ENCODE assay signal across 7 mouse cellular contexts in genomic region chr10:13429766-13430165, GRCm38 (mm10). TPM values are rescaled to one million over a fixed set of nuclear protein-coding genes. Genes with fewer than 3 reads are reported as not detected.
DNase-seq lines count a peak whose midpoint lies in the region; ATAC-seq and TF ChIP-seq lines count a peak whose summit lies in the region.

No protein-coding gene starts in this region.

- WGBS in heart, embryonic 10.5 days = 11% methylated on average over 5 of the region's 5 CpGs
- WGBS in lung, embryonic 15.5 days = 14% methylated on average over 5 of the region's 5 CpGs

- no peaks in the 10 kb centered on the region for H3K27me3 ChIP-seq in CH12.LX (replicated peaks)
- no peaks in the 10 kb centered on the region for H3K27me3 ChIP-seq in heart, embryonic 10.5 days (ENCODE audit: insufficient read depth, poor library complexity, severe bottlenecking)
- no peaks in the 10 kb centered on the region for H3K27me3 ChIP-seq in lung, embryonic 15.5 days

- no peaks in the 10 kb centered on the region for H3K36me3 ChIP-seq in CH12.LX (replicated peaks in 1 of 2; ENCODE audit: control insufficient read depth in 1 of 2, insufficient read depth in 1 of 2, low read length in 1 of 2)
- no peaks in the 10 kb centered on the region for H3K36me3 ChIP-seq in heart, embryonic 10.5 days
- no peaks in the 10 kb centered on the region for H3K36me3 ChIP-seq in lung, embryonic 15.5 days

- no peak for TF ChIP-seq EP300 in CH12.LX (IDR thresholded peaks at IDR 0.05; ENCODE audit: low read length)

- H3K27ac ChIP-seq in CH12.LX (ENCODE audit: insufficient read depth, low read depth) = no peak overlapping the region
- H3K27ac ChIP-seq in heart, embryonic 10.5 days = peak overlapping the region; percentile 47
- H3K27ac ChIP-seq in lung, embryonic 15.5 days = no peak overlapping the region

- no peaks in the 10 kb centered on the region for H3K9me3 ChIP-seq in CH12.LX (replicated peaks; ENCODE audit: low read length)
- no peaks in the 10 kb centered on the region for H3K9me3 ChIP-seq in heart, embryonic 10.5 days
- H3K9me3 ChIP-seq in lung, embryonic 15.5 days = no peaks in the 10 kb centered on the region

- peak; percentile 96 for TF ChIP-seq RAD21 in CH12.LX (IDR thresholded peaks at IDR 0.05; ENCODE audit: low read depth, low read length)

- dilution Hi-C loops in CH12.LX (cut with MboI; ENCODE audit: extremely low pct_ligation_motif_present, extremely low pct_unique_long_range_greater_than_20kb, low sequenced_read_pairs) = no loop called here

- in situ Hi-C loops in CH12.LX (cut with MboI; ENCODE audit: low pct_ligation_motif_present, low pct_unique_long_range_greater_than_20kb, low sequenced_read_pairs) = loop anchor here (5.0 kb wide), 1 partner anchor 337 kb away; no protein-coding TSS in a partner anchor

- H3K4me1 ChIP-seq in CH12.LX (ENCODE audit: control insufficient read depth in 1 of 2, insufficient read depth in 2 of 2) = no peaks in the 10 kb centered on the region
- peaks cover 20% of the 10 kb centered on the region; the same call in 1 of the 2 replicates for H3K4me1 ChIP-seq in heart, embryonic 10.5 days
- H3K4me1 ChIP-seq in lung, embryonic 15.5 days = peaks cover 7% of the 10 kb centered on the region; the same call in 1 of the 2 replicates

- TF ChIP-seq POLR2A in CH12.LX (IDR thresholded peaks at IDR 0.05; ENCODE audit: low read depth, low read length) = no peak

- ATAC-seq in lung, embryonic 15.5 days (ENCODE audit: borderline replicate concordance, extremely low read depth, low FRiP score, low TSS enrichment) = peak; percentile 58; the same call in 1 of the 2 replicates

- DNase-seq in CH12.LX (ENCODE audit: extremely low read depth) = peak; percentile 65
- DNase-seq in ZHBTc4 (ENCODE audit: low read depth, low spot score) = peak; percentile 47
- peak; percentile 75 for DNase-seq in embryo, embryonic 10 days (ENCODE audit: low spot score)
- no peak for DNase-seq in heart, embryonic 10.5 days (ENCODE audit: low spot score)
- peak; percentile 61 to 77 for DNase-seq in kidney, postnatal 36 days
- peak; percentile 44 for DNase-seq in retina, adult 2 months (ENCODE audit: low read depth, low spot score)

- H3K9ac ChIP-seq in CH12.LX (ENCODE audit: insufficient read depth, low read depth) = no peak overlapping the region
- H3K9ac ChIP-seq in lung, embryonic 15.5 days = no peak overlapping the region

- H3K79me2 ChIP-seq in CH12.LX (replicated peaks; ENCODE audit: control insufficient read depth, extremely low read depth, insufficient read depth, poor library complexity, severe bottlenecking) = no peaks in the 10 kb centered on the region

- TF ChIP-seq CTCF in CH12.LX (conservative IDR thresholded peaks at IDR 0.05 in 1 of 2, IDR thresholded peaks at IDR 0.05 in 1 of 2; ENCODE audit: low read depth in 2 of 2, low read length in 2 of 2) = peak; percentile 54 to 93

- H3K4me2 ChIP-seq in CH12.LX (ENCODE audit: insufficient read depth, low read depth, poor library complexity, severe bottlenecking) = no peak overlapping the region
- H3K4me2 ChIP-seq in lung, embryonic 15.5 days = no peak overlapping the region

- no peak overlapping the region for H3K4me3 ChIP-seq in CH12.LX (replicated peaks in 1 of 3; ENCODE audit: low read depth in 2 of 3, low read length in 2 of 3, poor library complexity in 1 of 3)
- no peak overlapping the region for H3K4me3 ChIP-seq in heart, embryonic 10.5 days
- H3K4me3 ChIP-seq in lung, embryonic 15.5 days = no peak overlapping the region

TF ChIP-seq in CH12.LX, 34 proteins besides CTCF, POLR2A, EP300 and RAD21:
- TF ChIP-seq BHLHE40 (IDR thresholded peaks at IDR 0.05; ENCODE audit: low read depth, low read length) (no peak), CHD2 (IDR thresholded peaks at IDR 0.05; ENCODE audit: low read length) (peak; percentile 64; the same call in 1 of the 2 replicates), POLR2AphosphoS2 (IDR thresholded peaks at IDR 0.05; ENCODE audit: low read depth, low read length) (no peak), ZC3H11A (IDR thresholded peaks at IDR 0.05; ENCODE audit: low read depth, low read length) (peak; percentile 88), MYC (IDR thresholded peaks at IDR 0.05; ENCODE audit: low read depth, low read length) (no peak), JUND (conservative IDR thresholded peaks at IDR 0.05; ENCODE audit: low read depth, low read length) (no peak), SMC3 (IDR thresholded peaks at IDR 0.05; ENCODE audit: low read depth, low read length) (peak; percentile 95)

RNA-seq across cellular contexts. Expression of gene Phactr2, which starts 44.4 kb away (rescaled TPM):
- total RNA-seq in CH12.LX (2012; rRNA removed) = 0.08 TPM in 2 replicates
- total RNA-seq in CH12.LX (2014; rRNA removed) = 0.18 and 0.31 TPM in 2 replicates
- polyA plus RNA-seq in CH12.LX (2012; ENCODE audit: insufficient read length, low read depth) = 0.49 and 0.89 TPM in 2 replicates
- 53.3 and 54.6 TPM in 2 replicates for polyA plus RNA-seq in heart, embryonic 10.5 days (2016; fragmentation: Nextera tagmentation; extraction: Ambion mirVana)
- 33.3 and 33.7 TPM in 2 replicates for polyA plus RNA-seq in lung, embryonic 15.5 days (2015; fragmentation: Nextera tagmentation; extraction: Ambion mirVana)

Comparison
In these comparisons a context has a peak if more than half of its experiments do, and no peak if none do; other contexts are left out.
1. RNA of gene Phactr2, which starts 44.4 kb away (polyA plus RNA-seq): 53.3 to 54.6 TPM in heart, embryonic 10.5 days and 33.3 to 33.7 TPM in lung, embryonic 15.5 days; 0.49 to 0.89 TPM in CH12.LX; every median in the first group is over 10 times any median in the second.